Mouse (Mus musculus) right cerebral cortex, postnatal 4 days (tissue): Measurements from ENCODE around the gene Galnt18.

Experiments used
- DNase-seq: peaks from one replicate; pipeline ENCODE4 v3.0.0-alpha.2; 2022

Gene Galnt18

DNA sequence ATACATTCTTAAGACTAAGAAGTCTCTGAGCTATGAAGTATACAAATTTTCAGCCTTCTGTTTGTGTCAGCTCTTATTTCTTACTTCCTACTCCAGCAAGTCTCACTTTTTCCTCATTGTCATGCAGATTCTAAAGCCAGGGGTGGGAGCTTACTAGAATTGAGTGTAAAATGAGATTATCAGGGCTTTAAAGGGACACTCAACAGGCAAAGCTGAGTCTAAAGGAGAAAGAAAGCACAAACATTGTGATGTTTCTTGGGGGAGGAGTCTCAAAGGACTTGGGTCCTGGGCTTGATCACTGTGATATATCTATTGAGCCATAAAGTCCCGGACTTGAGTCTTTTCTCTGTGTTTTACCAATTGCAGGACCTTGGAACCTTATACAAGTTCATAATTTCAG, 234.2 kb downstream of the Galnt18 start:
- DNase-seq: no peak

GRCm38 (mm10) chr7:111537946-111538345, 241.8 kb downstream of the Galnt18 start:
- no peak for DNase-seq

GRCm38 (mm10) chr7:111534826-111535405, 244.9 kb downstream of the Galnt18 start:
- no peak for DNase-seq

DNA sequence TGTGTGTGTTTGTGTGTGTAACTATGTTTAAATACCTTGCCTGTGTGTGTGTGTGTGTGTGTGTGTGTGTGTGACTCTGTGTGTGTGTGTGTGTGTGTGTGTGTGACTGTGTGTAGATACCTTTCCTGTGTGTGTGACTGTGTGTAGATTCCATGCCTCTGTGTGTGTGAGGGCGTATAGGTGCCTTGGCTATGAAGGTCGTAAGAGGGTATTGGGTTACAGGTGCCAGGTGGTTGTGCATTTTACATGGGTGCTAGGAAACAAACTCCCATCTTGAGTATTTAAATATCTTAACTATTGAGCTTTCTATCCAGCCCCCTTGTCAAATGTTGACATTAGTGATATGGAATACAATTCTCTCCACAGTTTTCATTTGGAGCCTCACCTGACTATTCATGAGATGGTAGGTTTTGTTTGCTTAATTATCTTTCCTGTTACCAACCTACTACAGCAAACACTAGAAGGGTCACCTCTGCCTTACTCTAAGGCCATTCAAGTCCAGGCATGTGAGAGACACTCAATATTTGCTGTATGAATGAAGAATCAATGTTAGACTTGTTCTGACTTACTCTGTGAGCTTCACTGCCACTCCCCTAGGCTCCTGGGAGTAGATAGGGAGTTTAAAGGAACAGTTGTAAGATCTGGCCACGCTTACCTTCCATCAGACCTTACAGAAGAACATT, 250.7 kb downstream of the Galnt18 start:
- DNase-seq: no peak

DNA sequence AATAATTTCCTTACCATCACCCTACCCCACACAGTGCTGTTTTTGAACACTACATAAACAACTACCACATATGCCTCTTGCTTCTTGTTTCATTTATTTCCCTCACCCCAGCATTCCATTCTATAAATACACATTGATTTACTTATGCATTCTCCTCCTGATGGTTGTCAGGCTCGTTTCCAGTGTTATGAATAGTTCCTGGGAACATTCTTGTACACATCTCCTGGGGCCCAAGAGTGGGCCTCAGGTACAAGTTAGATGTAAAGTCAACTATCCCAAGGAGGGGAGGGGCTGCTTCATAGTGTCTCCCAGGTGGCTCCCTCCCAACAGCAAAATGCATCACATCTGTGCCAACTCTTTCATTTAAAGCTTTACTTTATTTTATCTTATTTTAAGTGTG, 251.3 kb downstream of the Galnt18 start:
- DNase-seq: no peak

- DNase-seq: no peak
Measured at GRCm38 (mm10) chr7:111520881-111521280, 258.9 kb downstream of the Galnt18 start.

DNA sequence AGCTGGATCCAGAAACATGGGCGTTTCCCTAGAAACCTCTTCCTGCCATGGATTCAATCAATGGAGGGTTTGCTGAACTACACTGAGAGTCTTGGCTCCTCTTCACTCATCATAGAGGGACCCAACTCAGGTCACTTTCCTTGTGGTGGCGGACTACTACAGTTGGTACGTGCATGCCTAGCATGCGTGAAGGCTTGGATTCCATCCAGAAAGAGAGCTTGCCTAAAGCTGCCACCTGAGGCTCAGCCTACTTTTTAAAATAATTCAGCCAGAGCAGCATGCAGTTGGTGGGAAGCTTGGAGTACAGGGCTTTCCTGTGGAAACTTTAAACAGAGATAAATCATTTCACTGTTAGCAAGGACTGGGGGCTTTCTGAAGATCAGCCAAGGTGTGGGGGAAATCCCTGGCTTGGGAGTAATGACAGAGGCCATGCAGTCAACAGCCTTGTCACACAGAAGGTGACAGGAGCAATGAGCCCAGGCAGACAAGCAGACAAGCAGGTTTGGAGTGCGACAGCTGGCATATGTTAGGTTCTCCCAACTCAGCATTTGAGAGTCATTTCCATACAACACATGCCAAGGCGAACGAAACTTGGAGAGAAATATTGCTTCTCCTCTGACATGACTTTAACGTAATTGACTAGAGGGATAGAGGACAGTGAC, 261.1 kb downstream of the Galnt18 start:
- no peak for DNase-seq

DNA sequence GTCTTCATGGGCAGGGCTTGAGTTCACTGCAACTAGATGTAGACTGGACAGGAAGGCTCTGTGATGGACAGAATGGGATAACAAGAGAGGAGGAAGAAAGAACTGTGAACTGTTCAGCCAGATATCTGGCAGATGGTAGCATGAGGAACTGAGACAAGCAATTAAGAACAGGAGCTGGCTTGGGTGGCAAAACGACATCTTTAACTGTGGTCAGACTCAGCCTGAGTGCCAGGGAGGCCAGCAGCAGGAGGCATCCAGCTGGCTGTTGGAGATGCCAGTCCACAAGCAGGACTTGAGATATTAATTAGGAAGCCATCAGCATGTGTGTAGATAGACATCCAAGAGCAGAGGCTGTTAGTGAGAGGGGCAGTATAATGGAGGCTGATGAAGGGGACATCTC, 262.9 kb downstream of the Galnt18 start:
- no peak for DNase-seq

DNA sequence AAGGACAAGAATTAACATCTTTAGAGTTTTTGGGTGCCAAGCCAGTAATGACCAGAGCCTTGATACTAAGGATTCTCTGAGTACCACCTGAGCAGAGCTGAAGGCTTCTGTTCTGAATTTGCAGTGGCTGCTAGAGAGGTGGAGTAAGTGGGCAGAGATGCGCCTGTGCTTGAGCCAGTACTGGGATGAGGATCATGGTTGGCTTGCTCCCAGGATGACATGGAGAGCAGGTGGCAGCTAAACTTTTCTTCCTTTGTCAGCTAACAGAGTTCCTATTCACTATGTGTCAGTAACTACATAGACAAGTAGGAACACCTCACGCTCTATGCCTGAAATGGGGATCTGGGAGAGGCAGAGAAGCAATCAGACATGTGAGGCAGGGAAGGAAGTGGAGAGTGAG, 264.3 kb downstream of the Galnt18 start:
- no peak for DNase-seq

- no peak for DNase-seq
Measured at GRCm38 (mm10) chr7:111509167-111509854, 270.5 kb downstream of the Galnt18 start.

- DNase-seq: no peak
Measured at GRCm38 (mm10) chr7:111500616-111501015, 279.2 kb downstream of the Galnt18 start.

- DNase-seq: no peak
Measured at GRCm38 (mm10) chr7:111499255-111499790, 280.5 kb downstream of the Galnt18 start.

- peak; percentile 27 for DNase-seq
Measured at GRCm38 (mm10) chr7:111497191-111497590, 282.6 kb downstream of the Galnt18 start.

- no peak for DNase-seq
Measured at GRCm38 (mm10) chr7:111492242-111492949, 287.4 kb downstream of the Galnt18 start.

GRCm38 (mm10) chr7:111491566-111491965, 288.2 kb downstream of the Galnt18 start:
- no peak for DNase-seq

GRCm38 (mm10) chr7:111486811-111487333, 292.9 kb downstream of the Galnt18 start:
- DNase-seq: no peak

DNA sequence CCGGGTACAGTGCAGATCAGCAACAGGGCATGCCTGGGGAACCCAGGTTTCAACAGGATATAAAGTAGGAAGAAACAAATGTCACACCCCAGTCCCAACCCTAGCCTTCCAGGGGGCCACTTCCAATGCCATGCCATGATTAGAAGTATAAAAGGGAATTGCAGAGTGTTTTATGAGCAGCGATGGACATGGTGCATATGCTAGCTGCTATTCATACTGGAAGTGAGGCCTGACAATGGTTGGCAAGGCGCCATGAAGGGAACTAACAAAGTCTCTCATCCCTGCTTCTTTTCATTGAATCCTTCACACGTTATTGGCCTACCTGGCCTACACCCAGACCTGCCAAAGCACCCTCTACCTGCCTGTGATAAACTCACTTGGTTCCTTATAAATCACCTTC, 295.9 kb downstream of the Galnt18 start:
- DNase-seq: no peak

GRCm38 (mm10) chr7:111483321-111483720, 296.5 kb downstream of the Galnt18 start:
- DNase-seq: no peak

GRCm38 (mm10) chr7:111467715-111468114, 312.1 kb downstream of the Galnt18 start:
- no peak for DNase-seq

DNA sequence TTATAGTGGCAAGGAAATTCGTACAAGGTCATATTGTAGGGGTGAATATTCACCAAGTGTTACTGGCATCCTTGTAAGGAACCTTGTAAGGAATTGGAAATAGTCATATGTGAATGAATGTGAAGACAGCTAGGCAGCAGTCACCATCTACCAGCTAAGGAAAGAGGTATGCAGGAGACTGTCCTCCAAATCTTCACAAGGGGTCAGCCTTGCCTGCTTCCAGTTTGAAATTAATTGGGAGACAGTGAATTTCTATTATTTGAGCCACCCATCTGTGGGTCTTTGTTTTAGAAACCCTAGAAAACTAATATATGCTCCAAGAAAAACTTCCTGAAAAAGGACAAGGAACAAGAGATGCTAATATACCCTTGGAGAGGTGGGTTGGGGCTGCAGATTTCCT, 313.1 kb downstream of the Galnt18 start:
- no peak for DNase-seq

GRCm38 (mm10) chr7:111466121-111466520, 313.7 kb downstream of the Galnt18 start:
- DNase-seq: no peak

DNA sequence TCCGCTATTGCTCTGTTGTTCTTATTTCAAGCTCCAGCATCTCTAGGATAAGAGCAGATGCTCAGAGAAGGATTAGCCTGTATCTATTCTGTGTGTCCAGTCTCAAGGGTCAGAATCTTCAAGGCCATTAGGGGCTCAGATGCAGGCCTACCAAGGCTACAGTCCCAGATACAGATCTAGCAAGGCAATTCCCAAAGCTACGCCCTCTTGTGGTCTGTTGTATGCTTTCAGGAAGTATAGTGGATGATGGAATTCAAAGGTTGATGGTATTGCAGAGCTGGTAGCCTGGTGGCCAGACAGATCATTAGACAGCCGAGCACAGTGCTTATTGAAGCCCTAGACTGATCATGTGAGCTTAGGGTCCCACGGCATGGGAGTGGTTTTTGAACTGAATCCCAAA, 320.1 kb downstream of the Galnt18 start:
- DNase-seq: no peak

- DNase-seq: no peak
Measured at GRCm38 (mm10) chr7:111456007-111456406, 323.8 kb downstream of the Galnt18 start.
